Mouse (Mus musculus) MEL (cell line): ENCODE measurements at regions not wholly inside any gene's neighbourhood (a gene's known extent, or its start where the extent isn't known, plus 50 kb on each side); places are given as distances from the start of the nearest gene placed in this dataset.

ENCODE experiments used
- CHD1 ChIP-seq: IDR thresholded peaks from 2 replicates; pipeline ENCODE4 v1.6.1; 2012; ENCODE audit warnings: low read depth, mild to moderate bottlenecking, inconsistent platforms, low read length, improper control_type of control experiment
- CHD2 ChIP-seq: IDR thresholded peaks from 2 replicates; pipeline ENCODE4 v1.6.1; 2011; ENCODE audit warnings: low read length, improper control_type of control experiment
- CTCF ChIP-seq, 3 experiments: IDR thresholded peaks in 2 of 3; conservative IDR thresholded peaks in 1 of 3; 2 replicates each; pipeline ENCODE4 v1.5.1; 2011 to 2012; ENCODE audit warnings: low read length in 3 of 3, low read depth in 2 of 3, mild to moderate bottlenecking in 2 of 3, improper control_type of control experiment in 1 of 3, inconsistent platforms in 1 of 3, mixed read lengths in 1 of 3, moderate library complexity in 1 of 3; ENCODE audit not compliant: control insufficient read depth in 1 of 3, insufficient read depth in 1 of 3, poor library complexity in 1 of 3, severe bottlenecking in 1 of 3
- EP300 ChIP-seq, 2 experiments: IDR thresholded peaks; 2 replicates each; pipeline ENCODE4 v1.6.1; 2011; ENCODE audit warnings: improper control_type of control experiment in 2 of 2, low read length in 2 of 2, low read depth in 1 of 2, mild to moderate bottlenecking in 1 of 2
- ETS1 ChIP-seq: IDR thresholded peaks from 2 replicates; pipeline ENCODE4 v1.6.1; 2012; ENCODE audit warnings: low read depth, mild to moderate bottlenecking, inconsistent platforms, low read length, improper control_type of control experiment, moderate library complexity
- MAX ChIP-seq: IDR thresholded peaks from 2 replicates; pipeline ENCODE4 v1.6.1; 2011; ENCODE audit warnings: low read length, improper control_type of control experiment
- MAZ ChIP-seq: IDR thresholded peaks from 2 replicates; pipeline ENCODE4 v1.6.1; 2012; ENCODE audit warnings: low read depth, mild to moderate bottlenecking, inconsistent platforms, low read length, improper control_type of control experiment
- MEF2A ChIP-seq: IDR thresholded peaks from 2 replicates; pipeline ENCODE4 v1.6.1; 2014; ENCODE audit warnings: low read depth, mild to moderate bottlenecking, inconsistent platforms, low read length, improper control_type of control experiment; ENCODE audit not compliant: poor library complexity, insufficient replicate concordance, severe bottlenecking; ENCODE audit errors: extremely low read depth
- NELFE ChIP-seq: IDR thresholded peaks from 2 replicates; pipeline ENCODE4 v1.6.1; 2011; ENCODE audit warnings: low read depth, low read length, improper control_type of control experiment
- POLR2A ChIP-seq, 2 experiments: IDR thresholded peaks; 2 replicates each; pipeline ENCODE4 v1.6.1; 2011 to 2012; ENCODE audit warnings: low read length in 2 of 2, mild to moderate bottlenecking in 2 of 2, control low read depth in 1 of 2, improper control_type of control experiment in 1 of 2, low read depth in 1 of 2, moderate library complexity in 1 of 2; ENCODE audit not compliant: control insufficient read depth in 1 of 2, insufficient read depth in 1 of 2, poor library complexity in 1 of 2
- SMC3 ChIP-seq: IDR thresholded peaks from 2 replicates; pipeline ENCODE4 v1.6.1; 2011; ENCODE audit warnings: low read depth, low read length, improper control_type of control experiment
- TCF12 ChIP-seq: IDR thresholded peaks from 2 replicates; pipeline ENCODE4 v1.6.1; 2014; ENCODE audit warnings: low read depth, mild to moderate bottlenecking, inconsistent platforms, low read length, improper control_type of control experiment, moderate library complexity

DNA sequence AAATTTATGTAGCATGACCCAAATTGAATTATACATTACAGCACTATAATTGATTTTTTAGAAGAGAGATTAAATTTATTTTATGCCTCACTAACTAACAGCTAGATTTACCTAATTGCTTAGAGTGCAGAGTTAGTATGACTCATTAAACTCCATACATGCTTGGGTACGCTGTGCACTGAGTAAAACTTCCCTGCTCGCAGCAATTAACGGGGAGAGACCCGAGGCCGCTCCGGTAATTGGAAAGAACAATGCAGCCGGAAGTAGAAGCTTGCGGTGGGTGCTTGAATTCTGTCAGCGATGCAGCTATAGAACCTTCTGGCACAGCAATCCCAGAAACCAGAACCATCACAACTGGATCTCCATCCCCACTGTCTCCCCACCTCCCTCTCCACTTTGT is 261.8 kb downstream of the Tle3 start:
- no peak for TF ChIP-seq ETS1
- TF ChIP-seq POLR2A (IDR thresholded peaks at IDR 0.05; ENCODE audit: control insufficient read depth in 1 of 2, insufficient read depth in 1 of 2, low read depth in 1 of 2, low read length in 2 of 2, poor library complexity in 1 of 2), result no peak
- no peak for TF ChIP-seq CTCF (IDR thresholded peaks at IDR 0.05 in 2 of 3, conservative IDR thresholded peaks at IDR 0.05 in 1 of 3; ENCODE audit: control insufficient read depth in 1 of 3, insufficient read depth in 1 of 3, low read depth in 2 of 3, low read length in 3 of 3, poor library complexity in 1 of 3, severe bottlenecking in 1 of 3)
- no peak for TF ChIP-seq NELFE
- TF ChIP-seq CHD2, result no peak
- TF ChIP-seq SMC3, result no peak
- no peak for TF ChIP-seq TCF12
- TF ChIP-seq CHD1, result no peak
- no peak for TF ChIP-seq EP300 (IDR thresholded peaks at IDR 0.05; ENCODE audit: low read depth in 1 of 2, low read length in 2 of 2)
- TF ChIP-seq MEF2A, result no peak
- no peak for TF ChIP-seq MAZ
- no peak for TF ChIP-seq MAX
